Mouse (Mus musculus) heart, postnatal 0 days (tissue): ENCODE measurements around the gene Gpd2. TPM values are rescaled to one million over a fixed set of nuclear protein-coding genes. Genes with fewer than 3 reads are reported as not detected.

Experiments
- ATAC-seq: fragments of 200-750 bp; cut with Nextera tagmentation; 2 replicates; pipeline ENCODE4 v1.8.0; 2017; ENCODE audit warnings: low read depth, moderate number of reproducible peaks, moderate library complexity; ENCODE audit not compliant: insufficient read depth
- DNase-seq: peaks from one replicate; pipeline ENCODE4 v3.0.0-alpha.2; 2016; ENCODE audit warnings: low spot score
- H3K27ac ChIP-seq: fragments of 300-500 bp; sonication (generic); 2 replicates; pipeline ENCODE4 v1.5.1; 2014; ENCODE audit warnings: low read depth, mild to moderate bottlenecking
- H3K27me3 ChIP-seq: fragments of 300-500 bp; sonication (generic); 2 replicates; pipeline ENCODE4 v1.6.1; 2014; ENCODE audit warnings: low read length, mixed read lengths; ENCODE audit not compliant: control insufficient read depth, insufficient read depth
- H3K36me3 ChIP-seq: fragments of 300-500 bp; sonication (generic); replicated peaks from 2 replicates; pipeline ENCODE4 v1.6.1; 2014; ENCODE audit warnings: low read length, mixed read lengths; ENCODE audit not compliant: control insufficient read depth, insufficient read depth
- H3K4me1 ChIP-seq: fragments of 300-500 bp; sonication (generic); 2 replicates; pipeline ENCODE4 v1.6.1; 2014; ENCODE audit warnings: antibody characterized with exemption; ENCODE audit not compliant: control insufficient read depth, insufficient read depth
- H3K4me2 ChIP-seq: fragments of 300-500 bp; sonication (generic); 2 replicates; pipeline ENCODE4 v1.6.1; 2014; ENCODE audit warnings: low read depth, mild to moderate bottlenecking, low read length, moderate library complexity
- H3K4me3 ChIP-seq: fragments of 300-500 bp; sonication (generic); 2 replicates; pipeline ENCODE4 v1.5.1; 2014; ENCODE audit warnings: low read depth, low read length
- H3K9ac ChIP-seq: fragments of 300-500 bp; sonication (generic); replicated peaks from 2 replicates; pipeline ENCODE4 v1.6.1; 2014; ENCODE audit warnings: low read depth, low read length, mixed read lengths
- H3K9me3 ChIP-seq: fragments of 300-500 bp; sonication (generic); replicated peaks from 2 replicates; pipeline ENCODE4 v1.6.1; 2016; ENCODE audit warnings: low read length; ENCODE audit not compliant: control insufficient read depth
- CTCF ChIP-seq: IDR thresholded peaks from 2 replicates; pipeline ENCODE4 v1.5.1; 2016; ENCODE audit warnings: antibody characterized with exemption, control low read depth, low read depth
- EP300 ChIP-seq: IDR thresholded peaks from 2 replicates; pipeline ENCODE4 v1.6.1; 2016; ENCODE audit warnings: antibody characterized with exemption, low read depth
- WGBS: fragments of 180-500 bp; shearing (Covaris S2); extraction: QIAGEN DNeasy Blood & Tissue Kit; methylation state at CpG from one replicate; pipeline ENCODE4 v1.1.7; 2014; 5-methylcytosine and 5-hydroxymethylcytosine counted together
- polyA plus RNA-seq: library from polyadenylated mRNA; unstranded; fragments of >200 nt; fragmentation: Nextera tagmentation; extraction: Ambion mirVana; gene quantifications from 2 replicates; pipeline ENCODE4 v1.2.1, GENCODE M21; 2015
- total RNA-seq: library from RNA; depleted of rRNA; stranded (reverse); fragments of >200 nt; gene quantifications from 2 replicates; pipeline ENCODE4 v1.2.3, GENCODE M21; 2014; ENCODE audit warnings: low replicate concordance

Gene Gpd2
- total and polyA plus RNA-seq, 2 experiments from 2014 or later, result 9.0 to 10.6 TPM

DNA sequence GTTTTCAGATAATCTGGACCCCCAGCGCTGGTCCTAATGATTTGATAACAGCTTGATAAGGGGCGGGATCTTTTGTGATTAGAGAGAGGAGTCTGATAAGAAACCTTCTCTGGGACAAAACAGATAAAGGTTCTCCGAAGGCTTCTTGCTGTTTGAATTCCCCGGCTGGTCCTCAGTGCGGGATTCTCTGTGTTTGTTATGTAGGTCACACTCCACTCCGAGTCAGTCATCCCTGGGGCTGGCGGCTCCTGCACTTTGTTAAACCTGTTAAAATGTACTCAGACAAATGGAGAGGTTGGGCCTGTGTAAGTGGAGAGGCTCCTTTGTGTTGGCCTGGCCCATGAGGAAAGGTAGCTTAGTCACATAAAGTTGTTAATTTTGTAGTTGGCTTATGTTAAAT is 91.9 kb downstream of the Gpd2 start:
- DNase-seq (no peak), ATAC-seq (no peak)
- WGBS, result 27% methylated on average over 7 of the region's 7 CpGs
- Histone ChIP-seq H3K4me3 (no peak overlapping the region), H3K9me3 (no peaks in the 10 kb centered on the region), H3K9ac (no peak overlapping the region), H3K27me3 (no peaks in the 10 kb centered on the region), H3K36me3 (no peaks in the 10 kb centered on the region), H3K4me1 (no peaks in the 10 kb centered on the region), H3K4me2 (no peak overlapping the region), H3K27ac (no peak overlapping the region)
- TF ChIP-seq CTCF, result no peak
- no peak for TF ChIP-seq EP300

DNA sequence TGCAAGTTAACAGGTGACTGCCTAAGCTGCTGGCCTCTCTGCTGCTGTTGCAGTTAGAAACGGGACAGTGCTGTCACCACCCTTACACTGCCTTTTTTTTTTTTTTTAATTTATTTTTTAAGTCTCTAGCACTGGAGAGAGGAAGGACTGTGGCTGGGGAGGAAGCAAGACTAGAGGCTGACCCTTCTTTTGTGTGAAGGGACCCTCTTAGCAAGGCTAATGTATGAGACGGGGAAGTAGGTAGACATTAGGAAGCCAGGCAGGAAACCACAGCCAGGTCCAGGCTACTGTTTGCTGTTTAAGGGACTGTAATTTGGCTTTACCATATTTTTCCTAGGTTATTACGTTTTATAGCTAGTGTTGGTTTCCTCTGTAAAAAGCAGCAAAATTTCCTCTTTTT is 93.4 kb downstream of the Gpd2 start:
- no peaks in the 10 kb centered on the region for H3K9me3 ChIP-seq
- no peak for TF ChIP-seq EP300
- TF ChIP-seq CTCF, result no peak
- H3K27ac ChIP-seq, result no peak overlapping the region
- H3K4me2 ChIP-seq, result no peak overlapping the region
- no peak overlapping the region for H3K4me3 ChIP-seq
- DNase-seq, result no peak
- H3K4me1 ChIP-seq, result no peaks in the 10 kb centered on the region
- H3K27me3 ChIP-seq, result no peaks in the 10 kb centered on the region
- no peaks in the 10 kb centered on the region for H3K36me3 ChIP-seq
- WGBS, result 61% methylated on average over 3 of the region's 3 CpGs
- ATAC-seq, result no peak
- no peak overlapping the region for H3K9ac ChIP-seq

DNA sequence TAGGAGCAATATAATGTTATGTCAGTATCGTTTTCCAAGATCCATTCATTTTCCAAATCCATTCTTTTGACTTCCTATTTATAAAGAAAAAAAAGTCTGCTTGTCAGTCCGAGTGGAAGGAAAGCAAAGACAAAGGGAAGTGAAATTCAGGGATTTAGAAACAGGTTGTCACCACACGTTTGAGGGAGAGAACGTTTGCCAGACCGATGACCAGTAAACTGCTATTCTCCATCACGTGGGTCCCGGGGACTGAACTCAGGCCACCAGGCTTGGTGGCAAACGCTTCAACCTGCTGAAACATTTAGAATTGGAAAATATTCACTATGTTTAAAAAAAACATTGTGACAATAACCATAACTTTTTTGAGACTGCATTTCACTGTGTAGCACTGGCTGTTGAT is 93.8 kb downstream of the Gpd2 start:
- H3K4me2 ChIP-seq, result no peak overlapping the region

DNA sequence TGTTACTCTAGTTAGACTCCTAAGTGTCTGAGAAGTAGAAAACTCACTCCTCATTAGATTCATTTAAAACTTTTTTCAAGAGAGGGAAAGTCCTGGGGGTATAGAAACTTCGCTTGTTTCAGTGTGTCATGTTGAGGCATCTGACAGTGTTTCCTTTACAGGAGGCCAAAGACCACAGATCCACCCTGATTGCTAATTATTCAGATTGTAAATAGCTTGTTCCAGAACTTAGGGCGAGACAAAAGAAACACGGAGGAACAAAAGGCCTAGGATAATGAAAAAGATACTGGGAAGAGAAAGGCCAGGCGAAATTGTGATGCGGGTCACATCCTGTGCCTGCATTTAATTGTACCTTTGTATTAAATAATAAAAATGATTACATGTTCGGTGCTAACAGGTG is 96.0 kb downstream of the Gpd2 start:
- H3K4me3 ChIP-seq, result no peak overlapping the region
- H3K4me1 ChIP-seq, result no peaks in the 10 kb centered on the region
- DNase-seq, result no peak
- no peak for ATAC-seq
- WGBS, result 86% methylated on average over 6 of the region's 6 CpGs
- no peaks in the 10 kb centered on the region for H3K9me3 ChIP-seq
- H3K36me3 ChIP-seq, result no peaks in the 10 kb centered on the region
- H3K27ac ChIP-seq, result no peak overlapping the region
- H3K27me3 ChIP-seq, result no peaks in the 10 kb centered on the region
- TF ChIP-seq EP300, result no peak
- TF ChIP-seq CTCF, result no peak
- H3K4me2 ChIP-seq, result no peak overlapping the region
- H3K9ac ChIP-seq, result no peak overlapping the region

More for the DNA sequence above, 93.8 kb downstream of the Gpd2 start:
- Histone ChIP-seq H3K9me3 (no peaks in the 10 kb centered on the region), H3K36me3 (no peaks in the 10 kb centered on the region), H3K27me3 (no peaks in the 10 kb centered on the region), H3K4me1 (no peaks in the 10 kb centered on the region), H3K9ac (no peak overlapping the region), H3K27ac (no peak overlapping the region), H3K4me3 (no peak overlapping the region)
- 76% methylated on average over 8 of the region's 8 CpGs for WGBS
- TF ChIP-seq EP300 (no peak), CTCF (no peak)
- ATAC-seq (no peak), DNase-seq (no peak)

DNA sequence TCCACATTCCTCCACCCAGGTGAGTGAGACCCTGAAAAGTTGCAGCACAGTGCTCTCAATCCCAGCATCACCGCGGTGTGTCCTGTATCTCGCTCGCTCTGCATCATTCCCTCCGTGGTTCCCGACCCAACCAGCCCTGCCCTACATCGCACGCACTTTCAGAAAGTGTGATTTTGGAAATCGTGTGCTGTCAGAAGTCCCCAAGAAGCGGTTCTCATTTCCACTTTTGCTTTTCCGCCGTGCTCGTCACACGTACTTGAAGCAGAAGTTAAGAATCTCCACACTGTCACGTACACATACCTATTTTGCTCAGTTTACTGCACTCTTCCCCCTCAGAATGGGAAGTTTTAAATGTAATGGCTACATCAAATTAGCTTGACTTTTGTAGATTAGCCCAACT is 98.0 kb downstream of the Gpd2 start:
- Histone ChIP-seq H3K9me3 (no peaks in the 10 kb centered on the region), H3K4me2 (no peak overlapping the region), H3K9ac (no peak overlapping the region), H3K27ac (no peak overlapping the region), H3K4me3 (no peak overlapping the region), H3K36me3 (no peaks in the 10 kb centered on the region), H3K27me3 (no peaks in the 10 kb centered on the region), H3K4me1 (no peaks in the 10 kb centered on the region)
- no peak for DNase-seq
- no peak for TF ChIP-seq CTCF
- no peak for ATAC-seq
- WGBS, result 84% methylated on average over 15 of the region's 15 CpGs

DNA sequence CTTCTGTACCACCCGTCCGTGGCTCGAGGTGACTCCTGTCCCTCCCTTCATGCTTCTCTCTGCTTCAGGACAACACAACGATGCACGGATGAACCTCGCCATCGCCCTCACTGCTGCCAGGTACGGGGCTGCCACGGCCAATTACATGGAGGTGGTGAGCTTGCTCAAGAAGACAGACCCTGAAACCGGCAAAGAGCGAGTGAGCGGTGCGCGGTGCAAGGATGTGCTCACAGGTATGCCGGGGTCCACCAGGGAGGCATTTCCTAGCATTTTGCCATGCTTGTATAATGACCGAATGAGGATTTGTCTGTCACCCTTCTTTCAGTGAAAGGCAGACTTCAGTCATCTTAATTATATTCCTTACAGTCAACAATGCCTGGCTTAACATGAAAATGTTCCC is 101.3 kb downstream of the Gpd2 start:
- no peak overlapping the region for H3K4me2 ChIP-seq
- no peak overlapping the region for H3K9ac ChIP-seq
- no peak overlapping the region for H3K4me3 ChIP-seq
- H3K9me3 ChIP-seq, result no peaks in the 10 kb centered on the region
- WGBS, result 93% methylated on average over 16 of the region's 16 CpGs
- no peak overlapping the region for H3K27ac ChIP-seq
- ATAC-seq, result no peak
- H3K4me1 ChIP-seq, result no peaks in the 10 kb centered on the region
- TF ChIP-seq CTCF (no peak), EP300 (no peak)
- H3K27me3 ChIP-seq, result no peaks in the 10 kb centered on the region
- no peaks in the 10 kb centered on the region for H3K36me3 ChIP-seq
- DNase-seq, result no peak
